Mouse (Mus musculus) lung, postnatal 14 days (tissue): ENCODE data around the gene Kat2a.
"Not testable (repeated sequence)": the region's sequence is repeated elsewhere in the genome, so short reads cannot be mapped to it uniquely, and the experiment has no call there.

ENCODE experiments used
- DNase-seq: peaks from one replicate; pipeline ENCODE4 v3.0.0; 2021

Gene Kat2a

GRCm38 (mm10) chr11:100655589-100655988 is 56.7 kb downstream of the Kat2a start:
- not testable (repeated sequence) for DNase-seq
